Mouse (Mus musculus) common myeloid progenitor, adult 5-6 weeks (primary cell): ENCODE results near the gene H2-T3. TPM values are rescaled to one million over a fixed set of nuclear protein-coding genes. Genes with fewer than 3 reads are reported as not detected.
"Not testable (repeated sequence)": the region's sequence is repeated elsewhere in the genome, so short reads cannot be mapped to it uniquely, and the experiment has no call there.

Experiments
- ATAC-seq: replicated peaks from 2 replicates; pipeline ENCODE4 v1.8.0; 2016; ENCODE audit warnings: low read depth, mild to moderate bottlenecking, moderate TSS enrichment, inconsistent platforms; ENCODE audit not compliant: poor library complexity, severe bottlenecking
- total RNA-seq: library from RNA; stranded (forward); fragments of 200-1000, 187-1606 nt; gene quantifications from 2 replicates; pipeline ENCODE4 v1.2.3, GENCODE M21; 2017

H2-T3 gene
- total RNA-seq, 1 experiment from 2014 or later: not detected

- ATAC-seq: no peak
These were observed 7.9 kb downstream of the H2-T3 start for GRCm38 (mm10) chr17:36182212-36182611.

- not testable (repeated sequence) for ATAC-seq
These were observed 10.6 kb downstream of the H2-T3 start for GRCm38 (mm10) chr17:36179446-36179845.

- peak; percentile 74 for ATAC-seq
These were observed 11.1 kb downstream of the H2-T3 start for GRCm38 (mm10) chr17:36178938-36179337.

GRCm38 (mm10) chr17:36176132-36176531 is 14.0 kb downstream of the H2-T3 start:
- ATAC-seq: not testable (repeated sequence)

GRCm38 (mm10) chr17:36170287-36170814 is 19.7 kb downstream of the H2-T3 start:
- no peak for ATAC-seq

- 0 out of 2 replicates have a peak, but pooled peaks have one; percentile 36 for ATAC-seq
These were observed 20.3 kb downstream of the H2-T3 start for GRCm38 (mm10) chr17:36169753-36170152.

GRCm38 (mm10) chr17:36169094-36169493 is 21.0 kb downstream of the H2-T3 start:
- not testable (repeated sequence) for ATAC-seq

- ATAC-seq: peak; percentile 41; the same call in 1 of the 2 replicates
These were observed 21.9 kb downstream of the H2-T3 start, which contains the start of gene Gm8909 for GRCm38 (mm10) chr17:36168039-36168652. Gm8909 (minus strand) TSS chr17:36168537.

- peak; percentile 31 for ATAC-seq
These were observed 22.6 kb downstream of the H2-T3 start for GRCm38 (mm10) chr17:36167306-36168038.

GRCm38 (mm10) chr17:36166901-36167300 is 23.2 kb downstream of the H2-T3 start:
- ATAC-seq: not testable (repeated sequence)

- peak; percentile 83 for ATAC-seq
These were observed 28.7 kb downstream of the H2-T3 start for GRCm38 (mm10) chr17:36161129-36162051.

- not testable (repeated sequence) for ATAC-seq
These were observed 31.8 kb downstream of the H2-T3 start for GRCm38 (mm10) chr17:36158264-36158663.

- peak; percentile 15; the same call in 1 of the 2 replicates for ATAC-seq
These were observed 32.3 kb downstream of the H2-T3 start for GRCm38 (mm10) chr17:36157782-36158181.

GRCm38 (mm10) chr17:36154271-36155149 is 35.6 kb downstream of the H2-T3 start:
- ATAC-seq: no peak

GRCm38 (mm10) chr17:36151200-36151599 is 38.9 kb downstream of the H2-T3 start:
- ATAC-seq: not testable (repeated sequence)

GRCm38 (mm10) chr17:36148468-36148867 is 41.6 kb downstream of the H2-T3 start:
- not testable (repeated sequence) for ATAC-seq

GRCm38 (mm10) chr17:36146937-36147336 is 43.1 kb downstream of the H2-T3 start:
- not testable (repeated sequence) for ATAC-seq

- peak; percentile 15; the same call in 1 of the 2 replicates for ATAC-seq
These were observed 44.3 kb downstream of the H2-T3 start for GRCm38 (mm10) chr17:36145861-36146156.
